Mouse (Mus musculus): ENCODE results near the gene Adad2. TPM values are rescaled to one million over a fixed set of nuclear protein-coding genes. Genes with fewer than 3 reads are reported as not detected.

The Adad2 gene
- polyA plus RNA-seq, 1 experiment from 2014 or later: 0.08 TPM

DNA sequence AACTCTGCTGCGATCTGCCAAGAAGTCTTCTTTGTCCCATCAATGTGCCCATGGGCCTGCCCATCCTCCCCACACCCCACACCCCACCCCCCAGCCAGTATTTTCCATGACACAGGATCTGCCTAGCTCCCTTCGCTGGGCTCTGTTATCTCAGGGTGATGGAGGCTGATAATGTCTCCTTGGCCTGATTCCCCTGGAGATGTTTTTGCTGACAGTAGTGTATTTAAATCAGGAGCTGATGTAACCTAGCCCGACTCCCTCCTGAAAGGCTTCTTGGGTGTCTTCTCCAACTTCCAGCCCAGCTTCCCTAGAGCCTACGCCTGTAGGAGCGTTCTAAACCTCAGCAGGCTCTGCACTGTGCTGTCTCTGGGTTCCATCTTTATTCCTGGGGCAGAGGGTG is 6.3 kb downstream of the Adad2 start:
- no peak overlapping the region for H3K9ac ChIP-seq
- H3K4me1 ChIP-seq: no peaks in the 10 kb centered on the region
- no peak for ATAC-seq (ENCODE audit: insufficient number of reproducible peaks, low FRiP score, low TSS enrichment, low read depth)
- no peaks in the 10 kb centered on the region for H3K27me3 ChIP-seq
- no peaks in the 10 kb centered on the region for H3K9me3 ChIP-seq
- no peak overlapping the region for H3K4me2 ChIP-seq
- no peak overlapping the region for H3K27ac ChIP-seq
- H3K36me3 ChIP-seq: no peaks in the 10 kb centered on the region
- WGBS: 60% methylated on average over 5 of the region's 5 CpGs
- no peak overlapping the region for H3K4me3 ChIP-seq

DNA sequence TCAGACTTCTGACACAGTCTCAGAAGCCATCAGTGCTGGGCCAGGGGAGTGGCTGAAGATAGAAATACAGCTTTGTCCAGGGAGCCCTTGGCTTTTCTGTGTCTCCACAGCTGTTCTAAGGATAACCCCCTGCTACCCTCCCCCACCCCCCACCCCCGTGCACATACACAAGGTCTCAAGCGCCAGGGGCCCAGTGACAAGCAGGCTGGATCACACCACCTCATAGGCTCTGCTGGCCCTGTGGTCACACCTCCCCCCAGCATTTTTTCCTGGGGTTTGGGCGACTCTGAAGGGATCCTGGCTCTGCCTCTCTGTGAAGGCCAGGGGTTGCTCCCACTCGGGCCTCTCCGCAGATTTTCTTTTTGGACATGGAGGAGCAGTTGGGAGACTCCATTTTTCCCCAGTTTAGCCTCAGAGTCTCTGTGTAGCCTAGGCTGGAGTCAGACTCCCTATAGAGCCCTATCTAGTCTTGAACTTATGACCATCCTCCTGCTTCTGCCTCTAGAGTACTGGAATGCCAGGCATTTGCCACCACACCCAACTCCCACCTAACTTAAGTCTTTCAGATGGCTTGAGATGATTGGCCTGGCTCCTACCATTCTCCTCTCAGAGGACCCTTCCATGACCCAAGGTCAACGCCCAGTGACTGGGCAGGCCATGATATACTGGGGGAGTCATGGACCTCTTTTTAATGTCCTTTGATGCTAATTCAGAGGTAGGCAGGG is 7.7 kb downstream of the Adad2 start:
- no peaks in the 10 kb centered on the region for H3K4me1 ChIP-seq
- no peak overlapping the region for H3K4me3 ChIP-seq
- 69% methylated on average over 6 of the region's 6 CpGs for WGBS
- H3K9ac ChIP-seq: no peak overlapping the region
- no peaks in the 10 kb centered on the region for H3K36me3 ChIP-seq
- H3K4me2 ChIP-seq: no peak overlapping the region
- H3K27ac ChIP-seq: no peak overlapping the region
- H3K9me3 ChIP-seq: no peaks in the 10 kb centered on the region
- no peaks in the 10 kb centered on the region for H3K27me3 ChIP-seq
- ATAC-seq (ENCODE audit: insufficient number of reproducible peaks, low FRiP score, low TSS enrichment, low read depth): no peak

DNA sequence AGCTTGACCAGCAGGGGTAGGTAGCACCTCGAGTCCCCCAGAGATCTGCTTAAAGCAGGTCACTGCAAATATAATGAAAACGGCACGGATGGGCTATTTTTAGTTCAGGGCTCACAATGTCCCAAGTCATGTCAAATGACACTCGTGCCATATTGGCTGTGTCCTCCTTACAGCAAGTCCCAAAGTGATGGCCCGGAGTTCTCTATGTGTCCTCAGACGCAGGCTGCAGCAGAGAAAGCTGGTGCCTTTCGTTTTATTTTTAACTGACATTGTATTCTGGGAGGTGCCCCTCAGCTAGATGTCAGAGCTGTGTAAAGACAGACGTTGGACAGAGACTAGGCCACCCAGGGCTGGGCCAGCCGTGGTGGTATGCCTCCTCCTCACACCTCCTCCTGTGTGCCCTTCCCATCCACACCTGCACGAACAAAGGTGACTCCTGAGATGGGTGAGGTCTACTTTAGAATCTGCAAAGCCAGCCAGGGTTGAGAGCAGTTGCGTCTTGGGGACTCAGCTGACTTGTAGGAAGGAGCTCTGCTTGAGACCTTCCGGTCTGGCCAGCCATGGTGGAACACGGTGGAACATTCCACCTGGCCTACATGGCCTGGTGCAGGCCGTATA is 8.4 kb downstream of the Adad2 start:
- no peak overlapping the region for H3K9ac ChIP-seq
- no peaks in the 10 kb centered on the region for H3K27me3 ChIP-seq
- no peaks in the 10 kb centered on the region for H3K36me3 ChIP-seq
- H3K4me1 ChIP-seq: no peaks in the 10 kb centered on the region
- H3K4me2 ChIP-seq: no peak overlapping the region
- ATAC-seq (ENCODE audit: insufficient number of reproducible peaks, low FRiP score, low TSS enrichment, low read depth): no peak
- no peak overlapping the region for H3K27ac ChIP-seq
- no peak overlapping the region for H3K4me3 ChIP-seq
- H3K9me3 ChIP-seq: no peaks in the 10 kb centered on the region
- WGBS: 81% methylated on average over 14 of the region's 14 CpGs

DNA sequence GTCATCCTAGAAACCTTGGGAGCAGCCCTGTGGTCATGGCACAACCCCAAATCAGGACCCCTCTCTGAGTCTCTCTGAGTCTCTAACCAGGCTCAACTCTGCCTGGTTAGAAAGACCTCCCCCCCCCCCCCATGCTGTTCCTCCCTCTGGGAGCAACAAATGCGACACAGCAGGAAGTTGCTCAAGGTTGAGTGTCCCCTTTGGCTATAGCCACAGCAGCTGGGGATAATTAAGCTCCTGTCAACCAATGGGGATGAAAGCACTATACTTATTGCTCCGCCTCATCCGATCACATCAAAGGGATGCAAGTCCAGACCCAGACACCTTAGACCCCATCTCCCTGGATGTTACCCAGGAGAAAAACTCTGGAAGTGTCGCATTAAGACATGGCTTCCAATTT is 10.0 kb downstream of the Adad2 start:
- Histone ChIP-seq H3K9ac (no peak overlapping the region), H3K4me2 (no peak overlapping the region), H3K4me1 (no peaks in the 10 kb centered on the region), H3K27ac (no peak overlapping the region), H3K27me3 (no peaks in the 10 kb centered on the region), H3K4me3 (no peak overlapping the region), H3K36me3 (no peaks in the 10 kb centered on the region), H3K9me3 (no peaks in the 10 kb centered on the region)
- no peak for ATAC-seq (ENCODE audit: insufficient number of reproducible peaks, low FRiP score, low TSS enrichment, low read depth)
- WGBS: 29% methylated on average over 4 of the region's 4 CpGs

DNA sequence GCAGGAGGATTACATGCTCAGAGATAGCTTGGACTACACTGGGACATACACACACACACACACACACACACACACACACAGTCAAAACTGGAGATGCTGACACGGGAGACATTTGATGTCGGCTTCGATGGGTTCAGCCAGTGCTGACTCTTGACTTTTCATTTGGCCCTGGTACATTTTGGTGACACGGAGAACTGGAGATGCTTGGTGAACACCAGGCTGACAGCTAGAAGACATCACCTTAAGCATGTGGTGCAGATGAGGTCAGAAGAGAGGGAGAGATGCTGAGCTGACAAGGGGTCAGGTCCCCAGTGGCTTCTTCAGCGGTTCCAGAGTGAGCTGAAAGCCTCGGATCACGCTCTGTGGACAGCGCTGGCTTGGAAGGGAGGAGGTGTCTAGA is 10.5 kb downstream of the Adad2 start:
- Histone ChIP-seq H3K4me1 (no peaks in the 10 kb centered on the region), H3K4me2 (no peak overlapping the region), H3K9me3 (no peaks in the 10 kb centered on the region), H3K27ac (no peak overlapping the region), H3K36me3 (no peaks in the 10 kb centered on the region), H3K9ac (no peak overlapping the region), H3K4me3 (no peak overlapping the region), H3K27me3 (no peaks in the 10 kb centered on the region)
- ATAC-seq (ENCODE audit: insufficient number of reproducible peaks, low FRiP score, low TSS enrichment, low read depth): no peak
- WGBS: 88% methylated on average over 8 of the region's 8 CpGs

DNA sequence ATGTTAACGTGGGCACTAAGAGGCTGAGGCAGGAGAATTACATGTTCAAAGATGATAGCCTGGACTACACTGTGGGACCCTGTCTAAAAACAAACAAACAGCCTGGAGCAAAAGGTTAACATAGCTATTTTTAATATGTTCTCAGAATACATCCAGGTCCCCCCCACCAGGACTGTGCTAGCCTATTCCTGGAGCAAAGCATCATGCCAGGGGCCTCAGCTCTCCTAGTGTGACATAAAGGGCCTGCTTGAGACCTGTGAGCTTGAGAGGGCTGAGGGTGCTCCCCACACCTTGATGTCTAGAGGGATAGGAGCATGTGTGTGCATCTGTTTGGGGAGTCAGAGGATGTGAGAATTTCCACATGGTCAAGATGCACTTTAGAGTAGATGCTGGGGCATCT is 11.2 kb downstream of the Adad2 start:
- WGBS: 72% methylated on average over 1 of the region's 1 CpGs

DNA sequence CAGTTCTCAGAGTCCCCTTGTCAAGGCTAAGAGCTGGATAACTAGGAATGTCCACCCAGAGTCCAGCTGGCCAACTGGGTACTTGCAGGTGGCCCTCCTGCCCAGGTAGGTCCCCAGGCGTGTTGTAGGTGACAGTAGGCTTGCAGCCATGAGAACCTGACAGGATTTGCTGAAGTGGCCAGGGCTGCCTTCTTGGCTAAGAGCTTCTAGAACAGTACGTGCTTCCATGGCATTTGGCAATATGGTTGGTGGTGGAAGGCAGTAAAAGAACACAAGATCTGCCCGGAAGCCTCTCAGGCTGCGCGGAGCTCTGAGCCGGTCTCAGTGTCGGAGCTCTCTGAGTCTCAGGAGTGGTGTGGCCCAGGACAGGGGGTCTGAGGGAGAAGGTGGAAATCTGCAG is 12.4 kb downstream of the Adad2 start:
- Histone ChIP-seq H3K9me3 (no peaks in the 10 kb centered on the region), H3K9ac (no peak overlapping the region), H3K4me2 (no peak overlapping the region), H3K27me3 (0 out of 2 replicates have a peak, but pooled peaks cover 2% of the 10 kb centered on the region), H3K27ac (no peak overlapping the region), H3K36me3 (no peaks in the 10 kb centered on the region), H3K4me1 (no peaks in the 10 kb centered on the region), H3K4me3 (no peak overlapping the region)
- no peak for ATAC-seq (ENCODE audit: insufficient number of reproducible peaks, low FRiP score, low TSS enrichment, low read depth)
- 88% methylated on average over 7 of the region's 7 CpGs for WGBS

More for the DNA sequence above, 11.2 kb downstream of the Adad2 start:
- ATAC-seq (ENCODE audit: insufficient number of reproducible peaks, low FRiP score, low TSS enrichment, low read depth): no peak
- H3K4me1 ChIP-seq: no peaks in the 10 kb centered on the region
- no peaks in the 10 kb centered on the region for H3K27me3 ChIP-seq
- H3K4me2 ChIP-seq: no peak overlapping the region
- H3K27ac ChIP-seq: no peak overlapping the region
- H3K9ac ChIP-seq: no peak overlapping the region
- no peaks in the 10 kb centered on the region for H3K36me3 ChIP-seq
- no peak overlapping the region for H3K4me3 ChIP-seq
- H3K9me3 ChIP-seq: no peaks in the 10 kb centered on the region

DNA sequence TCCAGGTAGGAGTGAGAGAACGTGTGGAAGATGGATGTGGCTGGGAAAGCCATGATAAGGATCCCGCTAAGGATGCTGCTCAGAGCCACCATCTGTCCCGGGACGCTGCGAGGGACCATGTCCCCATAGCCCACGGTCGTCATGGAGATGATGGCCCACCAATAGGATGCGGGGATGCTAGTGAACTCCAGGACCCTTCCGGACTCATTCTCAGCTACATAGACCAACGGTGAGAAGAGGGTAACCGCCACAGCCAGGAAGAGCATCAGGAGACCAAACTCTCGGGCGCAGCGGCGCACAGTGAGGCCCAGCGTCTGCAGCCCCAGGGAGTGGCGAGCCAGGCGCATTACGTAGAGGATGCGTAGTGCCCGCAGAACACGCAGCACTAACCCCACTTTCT is 13.2 kb downstream of the Adad2 start:
- Histone ChIP-seq H3K36me3 (no peaks in the 10 kb centered on the region), H3K4me1 (no peaks in the 10 kb centered on the region), H3K27me3 (0 out of 2 replicates have a peak, but pooled peaks cover 2% of the 10 kb centered on the region), H3K27ac (no peak overlapping the region), H3K4me2 (no peak overlapping the region), H3K4me3 (no peak overlapping the region), H3K9ac (no peak overlapping the region), H3K9me3 (no peaks in the 10 kb centered on the region)
- WGBS: 82% methylated on average over 22 of the region's 22 CpGs
- ATAC-seq (ENCODE audit: insufficient number of reproducible peaks, low FRiP score, low TSS enrichment, low read depth): no peak

DNA sequence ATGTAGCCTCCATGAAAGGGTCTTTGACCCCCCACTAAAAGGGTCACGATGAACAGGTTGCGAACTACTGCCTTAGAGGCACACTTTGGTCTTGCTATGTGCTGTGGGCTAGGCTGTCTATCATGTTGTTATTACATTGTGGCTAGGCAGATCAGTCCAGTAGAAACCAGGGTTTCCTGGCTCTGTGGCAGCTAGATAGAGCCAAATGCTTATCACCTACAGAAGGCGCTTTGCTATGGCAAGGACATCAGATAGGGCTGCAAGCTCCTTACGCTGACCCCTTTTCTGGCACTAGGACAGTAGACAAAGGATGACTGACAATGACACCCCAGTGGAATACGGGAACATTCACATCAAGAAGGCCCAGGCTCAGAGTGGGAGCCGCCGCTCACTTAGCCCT is 14.7 kb downstream of the Adad2 start:
- no peak for ATAC-seq (ENCODE audit: insufficient number of reproducible peaks, low FRiP score, low TSS enrichment, low read depth)
- H3K4me3 ChIP-seq: no peak overlapping the region
- no peaks in the 10 kb centered on the region for H3K9me3 ChIP-seq
- H3K27me3 ChIP-seq: peaks cover 2% of the 10 kb centered on the region; the same call in 1 of the 2 replicates
- H3K4me2 ChIP-seq: no peak overlapping the region
- H3K4me1 ChIP-seq: no peaks in the 10 kb centered on the region
- no peak overlapping the region for H3K9ac ChIP-seq
- 88% methylated on average over 7 of the region's 7 CpGs for WGBS
- H3K36me3 ChIP-seq: no peaks in the 10 kb centered on the region
- no peak overlapping the region for H3K27ac ChIP-seq

DNA sequence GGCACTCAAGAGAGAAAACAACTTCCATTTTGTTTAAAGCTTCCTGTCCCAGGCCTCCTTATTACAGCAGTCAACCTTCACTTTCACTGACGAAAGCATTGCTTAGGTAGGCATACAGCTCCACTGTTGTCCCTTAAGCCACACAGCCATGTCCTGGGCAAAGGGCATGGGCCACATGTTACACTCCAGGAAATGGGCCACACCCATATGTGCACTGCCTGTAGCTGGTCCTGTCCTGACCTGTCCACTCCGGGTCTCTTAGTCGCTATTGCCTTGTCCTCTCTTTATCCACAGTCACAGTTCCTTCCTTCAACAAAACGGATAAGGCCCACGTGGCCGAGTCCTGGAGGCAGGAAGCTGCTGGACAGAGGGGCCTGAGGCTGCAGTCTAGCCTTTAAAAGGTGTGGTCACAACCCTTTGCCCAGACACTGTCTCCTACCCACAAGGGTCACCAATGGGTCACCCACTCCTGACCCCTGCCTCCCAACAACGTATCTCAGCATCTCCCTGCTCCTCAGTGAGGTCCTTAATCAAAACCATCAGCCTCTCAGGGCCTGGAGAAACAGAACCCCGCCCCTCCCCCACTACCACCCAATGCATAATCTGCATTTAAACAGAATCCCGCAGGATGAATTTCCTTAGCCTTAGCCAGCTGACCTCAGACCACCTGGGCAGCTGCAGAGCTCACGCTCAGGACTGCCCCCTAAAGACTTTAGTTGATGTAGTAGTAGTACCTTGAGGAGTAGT is 15.2 kb downstream of the Adad2 start:
- H3K36me3 ChIP-seq: no peaks in the 10 kb centered on the region
- 16% methylated on average over 10 of the region's 10 CpGs for WGBS
- H3K4me3 ChIP-seq: no peak overlapping the region
- no peak overlapping the region for H3K4me2 ChIP-seq
- no peak for ATAC-seq (ENCODE audit: insufficient number of reproducible peaks, low FRiP score, low TSS enrichment, low read depth)
- H3K27ac ChIP-seq: no peak overlapping the region
- no peaks in the 10 kb centered on the region for H3K4me1 ChIP-seq
- no peak overlapping the region for H3K9ac ChIP-seq
- H3K27me3 ChIP-seq: peaks cover 5% of the 10 kb centered on the region
- no peaks in the 10 kb centered on the region for H3K9me3 ChIP-seq

DNA sequence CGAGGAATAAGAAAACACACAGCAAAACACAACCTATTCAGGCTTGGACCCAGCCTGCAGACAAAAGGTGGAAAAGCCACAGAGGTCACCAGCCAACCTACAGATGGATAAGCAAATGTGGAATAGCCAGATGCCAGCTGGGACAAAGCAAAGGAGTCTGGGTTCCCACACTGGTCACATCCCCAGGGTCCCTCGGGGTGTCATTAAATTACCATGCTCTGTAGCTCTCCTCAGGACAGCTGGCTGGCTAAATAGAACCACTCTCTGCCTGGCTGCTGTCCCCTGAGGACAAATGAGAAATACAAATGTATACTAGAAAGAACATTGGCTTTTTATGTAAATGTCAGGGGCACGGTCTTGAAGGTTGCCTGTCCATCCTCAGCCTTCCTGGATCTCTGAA is 18.3 kb downstream of the Adad2 start:
- no peaks in the 10 kb centered on the region for H3K36me3 ChIP-seq
- H3K9ac ChIP-seq: no peak overlapping the region
- H3K27ac ChIP-seq: no peak overlapping the region
- ATAC-seq (ENCODE audit: insufficient number of reproducible peaks, low FRiP score, low TSS enrichment, low read depth): no peak
- peaks cover 14% of the 10 kb centered on the region for H3K4me1 ChIP-seq
- H3K4me3 ChIP-seq: no peak overlapping the region
- WGBS: 42% methylated on average over 3 of the region's 3 CpGs
- H3K9me3 ChIP-seq: no peaks in the 10 kb centered on the region
- peaks cover 20% of the 10 kb centered on the region for H3K27me3 ChIP-seq
- no peak overlapping the region for H3K4me2 ChIP-seq

DNA sequence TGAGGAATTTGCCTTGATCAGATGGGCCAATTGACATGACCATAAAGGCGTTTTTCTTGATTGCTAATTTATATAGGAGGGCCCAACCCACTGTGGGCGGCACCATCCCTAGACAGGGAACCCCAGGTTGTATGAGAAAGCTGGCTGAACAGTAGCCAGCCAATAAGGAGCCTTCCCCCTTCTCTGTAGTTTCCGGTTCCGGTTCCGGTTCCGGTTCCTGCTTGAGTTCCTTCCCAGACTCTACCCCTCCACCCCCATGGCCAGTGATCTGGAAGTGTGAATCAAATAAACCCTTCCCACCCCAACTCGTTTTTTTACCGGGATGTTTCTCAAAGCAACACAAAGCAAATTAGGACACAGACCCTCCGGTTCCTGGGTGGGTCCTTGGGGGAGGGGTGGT is 19.7 kb downstream of the Adad2 start:
- Histone ChIP-seq H3K27ac (no peak overlapping the region), H3K36me3 (no peaks in the 10 kb centered on the region), H3K9me3 (no peaks in the 10 kb centered on the region), H3K9ac (no peak overlapping the region), H3K4me3 (no peak overlapping the region), H3K27me3 (peaks cover 20% of the 10 kb centered on the region), H3K4me1 (peaks cover 16% of the 10 kb centered on the region), H3K4me2 (no peak overlapping the region)
- 75% methylated on average over 9 of the region's 9 CpGs for WGBS
- ATAC-seq (ENCODE audit: insufficient number of reproducible peaks, low FRiP score, low TSS enrichment, low read depth): no peak
